Mouse (Mus musculus) lung, embryonic 16.5 days (tissue): Measurements from ENCODE around the gene Prdm16. TPM values are rescaled to one million over a fixed set of nuclear protein-coding genes. Genes with fewer than 3 reads are reported as not detected.

Source experiments
- ATAC-seq: fragments of 200-750 bp; cut with Nextera tagmentation; 2 replicates; pipeline ENCODE4 v1.8.0; 2017; ENCODE audit warnings: low read depth, mild to moderate bottlenecking, moderate library complexity
- H3K27ac ChIP-seq: fragments of 300-500 bp; sonication (generic); 2 replicates; pipeline ENCODE4 v1.5.1; 2014; ENCODE audit warnings: mild to moderate bottlenecking, control low read depth, low read length
- H3K27me3 ChIP-seq: fragments of 300-500 bp; sonication (generic); 2 replicates; pipeline ENCODE4 v1.6.1; 2014; ENCODE audit warnings: low read depth, low read length, mixed read lengths; ENCODE audit not compliant: control insufficient read depth, insufficient read depth
- H3K36me3 ChIP-seq: fragments of 300-500 bp; sonication (generic); 2 replicates; pipeline ENCODE4 v1.6.1; 2014; ENCODE audit warnings: low read length; ENCODE audit not compliant: control insufficient read depth, insufficient read depth
- H3K4me1 ChIP-seq: fragments of 300-500 bp; sonication (generic); replicated peaks from 2 replicates; pipeline ENCODE4 v1.6.1; 2014; ENCODE audit warnings: low read length, mixed read lengths; ENCODE audit not compliant: control insufficient read depth, insufficient read depth
- H3K4me2 ChIP-seq: fragments of 300-500 bp; sonication (generic); 2 replicates; pipeline ENCODE4 v1.6.1; 2014; ENCODE audit warnings: low read depth, low read length, control low read depth
- H3K4me3 ChIP-seq: fragments of 300-500 bp; sonication (generic); 2 replicates; pipeline ENCODE4 v1.5.1; 2014; ENCODE audit warnings: mild to moderate bottlenecking, low read length, control low read depth
- H3K9ac ChIP-seq: fragments of 300-500 bp; sonication (generic); 2 replicates; pipeline ENCODE4 v1.6.1; 2014; ENCODE audit warnings: low read length, control low read depth
- H3K9me3 ChIP-seq: fragments of 300-500 bp; sonication (generic); 2 replicates; pipeline ENCODE4 v1.6.1; 2016; ENCODE audit warnings: low read length; ENCODE audit not compliant: control insufficient read depth
- WGBS: fragments of 180-500 bp; shearing (Covaris S2); extraction: QIAGEN DNeasy Blood & Tissue Kit; methylation state at CpG from one replicate; pipeline ENCODE4 v1.1.7; 2014; 5-methylcytosine and 5-hydroxymethylcytosine counted together
- polyA plus RNA-seq: library from polyadenylated mRNA; unstranded; fragments of >200 nt; fragmentation: Nextera tagmentation; extraction: Ambion mirVana; gene quantifications from 2 replicates; pipeline ENCODE4 v1.2.1, GENCODE M21; 2015

Prdm16 gene
- polyA plus RNA-seq, 1 experiment from 2014 or later = 25.2 TPM

DNA sequence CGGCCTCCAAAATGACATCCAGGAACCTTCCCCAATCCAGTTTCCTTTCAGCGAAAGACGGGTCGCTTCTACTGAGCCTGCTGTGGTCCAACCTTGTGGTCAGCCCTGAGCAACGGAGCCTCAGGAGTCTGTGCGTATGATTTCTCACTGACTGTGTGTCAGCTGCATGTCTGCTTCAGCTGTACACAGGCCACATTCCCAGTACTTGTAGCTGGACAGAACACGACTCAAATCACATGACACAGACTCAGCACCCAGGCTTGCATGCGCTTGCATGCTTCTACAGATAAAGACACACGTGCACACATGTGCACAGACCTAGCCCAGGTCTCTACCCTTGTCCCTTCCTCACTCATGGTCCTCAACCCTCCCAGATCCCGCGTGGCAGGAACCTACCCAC lies 79.5 kb downstream of the Prdm16 start:
- no peak for ATAC-seq
- Histone ChIP-seq H3K9me3 (no peaks in the 10 kb centered on the region), H3K27me3 (no peaks in the 10 kb centered on the region), H3K27ac (no peak overlapping the region), H3K4me3 (no peak overlapping the region), H3K9ac (no peak overlapping the region), H3K4me2 (no peak overlapping the region), H3K4me1 (peaks cover 2% of the 10 kb centered on the region; the same call in 1 of the 2 replicates), H3K36me3 (no peaks in the 10 kb centered on the region)
- 84% methylated on average over 11 of the region's 11 CpGs for WGBS

DNA sequence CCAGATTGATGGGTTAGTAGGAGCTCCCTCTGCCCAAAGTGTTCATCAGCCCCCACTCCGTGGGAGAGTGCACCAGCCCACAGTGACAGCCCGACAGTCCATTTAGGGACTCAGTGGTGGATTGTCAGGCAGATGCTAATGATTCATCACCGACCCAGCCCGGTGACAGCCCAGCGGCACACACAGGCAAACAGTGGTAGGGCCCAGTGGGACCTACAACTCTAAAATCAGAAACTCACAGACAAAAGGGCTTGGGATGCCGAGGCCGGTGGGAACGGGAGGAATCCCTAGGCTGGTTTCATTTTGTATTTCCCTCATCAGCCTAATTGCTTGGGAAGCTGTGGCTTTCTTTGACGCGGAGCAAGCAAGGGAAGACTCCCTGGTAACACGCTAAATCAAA lies 80.3 kb downstream of the Prdm16 start:
- Histone ChIP-seq H3K27me3 (no peaks in the 10 kb centered on the region), H3K27ac (no peak overlapping the region), H3K4me3 (no peak overlapping the region), H3K9me3 (no peaks in the 10 kb centered on the region), H3K9ac (no peak overlapping the region), H3K36me3 (no peaks in the 10 kb centered on the region), H3K4me2 (no peak overlapping the region), H3K4me1 (peaks cover 2% of the 10 kb centered on the region; the same call in 1 of the 2 replicates)
- no peak for ATAC-seq
- 60% methylated on average over 11 of the region's 11 CpGs for WGBS

DNA sequence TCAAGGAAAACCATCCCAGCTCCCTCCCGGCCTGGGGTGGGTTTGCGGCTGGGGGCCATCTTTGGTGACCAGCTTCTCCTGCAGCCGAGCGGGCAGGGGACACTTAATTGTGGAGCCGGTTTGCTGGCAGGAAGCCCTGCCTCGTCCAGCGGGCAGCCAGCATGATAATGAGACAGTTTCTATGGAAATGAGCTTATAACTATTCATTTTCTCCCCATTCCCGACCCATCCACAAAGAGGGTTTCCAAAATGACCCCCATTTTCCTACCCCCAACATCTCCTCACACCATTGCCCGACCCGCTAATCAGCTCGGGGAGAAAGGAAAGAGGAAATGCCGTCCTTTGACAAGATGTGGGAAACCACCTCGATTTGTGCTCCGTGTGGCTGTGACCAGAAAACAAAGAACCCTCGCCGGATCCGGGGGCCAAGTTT lies 86.7 kb downstream of the Prdm16 start:
- H3K9me3 ChIP-seq = no peaks in the 10 kb centered on the region
- no peak for ATAC-seq
- H3K36me3 ChIP-seq = no peaks in the 10 kb centered on the region
- peak overlapping the region; percentile 30; the same call in 1 of the 2 replicates for H3K27ac ChIP-seq
- H3K9ac ChIP-seq = peak overlapping the region; percentile 37
- H3K27me3 ChIP-seq = no peaks in the 10 kb centered on the region; the same call in 1 of the 2 replicates
- WGBS = 26% methylated on average over 17 of the region's 17 CpGs
- H3K4me1 ChIP-seq = peaks cover 14% of the 10 kb centered on the region
- peak overlapping the region; percentile 19 for H3K4me3 ChIP-seq
- peak overlapping the region; percentile 43 for H3K4me2 ChIP-seq

DNA sequence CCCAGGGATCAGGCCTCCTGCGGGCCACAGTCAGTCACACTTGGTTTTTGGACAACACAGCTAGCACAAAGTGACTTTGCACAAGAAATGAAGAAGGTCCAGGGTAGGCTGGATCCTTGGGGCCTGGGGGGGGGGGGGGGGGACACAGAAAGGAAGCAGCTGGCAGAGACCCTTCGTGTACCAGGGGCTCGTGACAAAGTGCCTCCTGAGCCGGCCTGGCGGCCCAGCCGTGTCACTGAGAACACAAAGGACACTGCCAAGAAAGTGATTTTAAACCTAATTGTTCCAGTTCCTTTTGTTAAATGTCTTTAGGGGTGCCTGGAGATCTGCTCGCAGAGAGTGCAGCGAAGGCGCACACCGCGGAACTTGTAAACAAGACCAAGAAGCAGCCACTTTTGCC lies 87.2 kb downstream of the Prdm16 start:
- peak overlapping the region; percentile 30; the same call in 1 of the 2 replicates for H3K27ac ChIP-seq
- WGBS = 47% methylated on average over 11 of the region's 11 CpGs
- H3K27me3 ChIP-seq = no peaks in the 10 kb centered on the region; the same call in 1 of the 2 replicates
- H3K36me3 ChIP-seq = no peaks in the 10 kb centered on the region
- peak overlapping the region; percentile 43 for H3K4me2 ChIP-seq
- no peaks in the 10 kb centered on the region for H3K9me3 ChIP-seq
- no peak for ATAC-seq
- peaks cover 14% of the 10 kb centered on the region for H3K4me1 ChIP-seq
- H3K4me3 ChIP-seq = no peak overlapping the region; the same call in 1 of the 2 replicates
- no peak overlapping the region; the same call in 1 of the 2 replicates for H3K9ac ChIP-seq

DNA sequence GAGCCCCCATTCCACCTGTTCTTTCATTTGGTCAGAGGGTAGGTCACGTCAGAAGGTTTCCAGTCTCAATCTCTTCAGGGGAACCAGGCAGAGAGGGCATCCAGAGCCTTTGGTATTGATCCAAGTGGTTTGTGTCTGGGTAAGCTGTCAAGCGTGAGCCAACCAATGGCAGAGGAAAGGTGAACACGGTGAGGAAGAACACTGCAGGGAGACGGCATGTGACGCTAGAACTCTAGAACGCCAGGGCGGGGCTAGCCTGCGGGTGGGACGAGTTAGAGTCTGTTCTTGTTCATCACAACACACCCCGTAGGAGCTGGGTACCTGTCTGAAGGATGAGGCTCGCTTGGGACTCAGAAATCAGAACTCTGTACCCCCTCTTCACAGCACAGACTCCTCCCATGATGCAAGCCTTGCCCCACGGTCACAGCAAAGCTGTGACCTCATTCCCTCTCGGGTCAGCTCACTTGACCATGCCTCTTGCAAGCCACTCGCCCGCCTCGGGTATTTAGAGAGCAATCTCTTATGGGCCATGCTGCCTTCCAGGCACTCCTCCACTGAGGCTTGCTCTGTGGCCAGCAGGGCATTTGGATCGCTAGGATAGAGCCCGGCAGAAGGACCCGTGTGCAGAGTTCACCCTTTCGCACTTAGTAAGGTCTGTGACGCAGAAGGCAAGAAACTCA lies 89.4 kb downstream of the Prdm16 start:
- Histone ChIP-seq H3K36me3 (no peaks in the 10 kb centered on the region), H3K27ac (no peak overlapping the region), H3K9ac (no peak overlapping the region), H3K4me1 (peaks cover 31% of the 10 kb centered on the region), H3K4me2 (no peak overlapping the region), H3K27me3 (peaks cover 4% of the 10 kb centered on the region), H3K9me3 (no peaks in the 10 kb centered on the region), H3K4me3 (no peak overlapping the region)
- ATAC-seq = no peak
- 71% methylated on average over 21 of the region's 21 CpGs for WGBS

DNA sequence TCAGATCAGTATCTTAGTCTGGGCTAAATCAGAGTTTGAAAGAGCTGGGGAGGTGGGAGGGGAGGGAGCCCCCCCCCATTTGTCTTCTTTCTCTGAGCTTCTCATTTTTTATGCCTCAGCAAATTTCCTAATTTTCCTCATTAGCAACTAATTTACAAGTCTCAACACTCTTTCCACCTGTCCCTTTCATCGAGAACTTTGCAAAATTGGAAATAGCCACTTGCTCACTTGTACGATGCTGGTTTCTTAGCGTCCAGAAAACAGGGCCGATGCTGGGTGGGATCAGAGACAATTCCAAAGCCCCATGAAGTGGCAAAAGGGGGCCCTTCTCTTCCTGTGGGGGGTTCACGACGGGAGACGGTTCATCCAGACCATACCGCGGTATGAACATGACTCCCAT lies 91.4 kb downstream of the Prdm16 start:
- Histone ChIP-seq H3K4me3 (no peak overlapping the region), H3K4me1 (peaks cover 41% of the 10 kb centered on the region), H3K9ac (no peak overlapping the region), H3K27me3 (peaks cover 4% of the 10 kb centered on the region), H3K27ac (no peak overlapping the region), H3K4me2 (no peak overlapping the region), H3K9me3 (no peaks in the 10 kb centered on the region), H3K36me3 (no peaks in the 10 kb centered on the region)
- ATAC-seq = no peak
- 65% methylated on average over 9 of the region's 9 CpGs for WGBS

DNA sequence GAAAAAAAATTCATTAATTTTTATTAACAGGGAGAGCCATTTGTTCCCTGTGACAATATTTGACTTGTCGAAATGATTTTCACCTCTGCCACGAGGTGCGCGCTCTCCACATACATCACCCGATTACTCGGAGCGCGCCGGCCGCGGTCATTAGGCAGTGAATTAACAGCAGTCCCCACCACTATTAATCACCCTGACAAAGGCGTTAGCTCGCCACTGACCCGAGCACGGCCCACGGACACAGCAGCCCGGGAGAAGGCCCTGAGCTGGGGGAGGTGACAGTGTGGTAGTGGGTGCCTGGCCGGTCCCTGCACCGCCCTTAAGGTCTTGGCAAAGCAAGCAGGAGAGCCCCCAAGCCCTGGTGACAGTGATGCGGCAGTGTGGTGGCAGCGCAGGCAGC lies 92.8 kb downstream of the Prdm16 start:
- Histone ChIP-seq H3K36me3 (no peaks in the 10 kb centered on the region), H3K27ac (no peak overlapping the region), H3K27me3 (peaks cover 4% of the 10 kb centered on the region), H3K4me3 (no peak overlapping the region), H3K4me2 (no peak overlapping the region), H3K4me1 (peaks cover 33% of the 10 kb centered on the region), H3K9me3 (no peaks in the 10 kb centered on the region), H3K9ac (no peak overlapping the region)
- no peak for ATAC-seq
- 10% methylated on average over 21 of the region's 21 CpGs for WGBS

DNA sequence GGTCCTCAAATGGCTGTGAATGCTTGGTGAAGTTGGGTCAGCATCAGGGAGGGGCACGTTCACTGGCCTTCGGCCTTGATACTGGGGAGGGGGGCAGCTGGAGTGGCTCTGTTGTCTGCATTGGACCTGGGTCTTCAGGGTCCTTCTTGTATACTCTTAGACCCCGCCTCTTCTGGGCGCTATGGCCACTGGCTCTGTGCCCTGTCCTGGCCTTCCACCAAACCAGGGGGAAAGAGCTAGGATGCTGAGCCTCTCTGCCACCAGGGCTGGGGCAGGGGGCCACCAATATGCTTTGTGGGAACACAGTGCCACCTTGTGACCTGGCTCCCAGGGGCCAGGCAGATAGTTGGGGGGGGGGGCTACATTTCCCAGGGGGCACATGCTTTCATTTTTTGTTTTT lies 93.5 kb downstream of the Prdm16 start:
- ATAC-seq = peak; percentile 31
- Histone ChIP-seq H3K36me3 (no peaks in the 10 kb centered on the region), H3K9me3 (no peaks in the 10 kb centered on the region), H3K4me2 (no peak overlapping the region), H3K4me3 (no peak overlapping the region), H3K27ac (no peak overlapping the region), H3K27me3 (peaks cover 4% of the 10 kb centered on the region), H3K4me1 (peaks cover 33% of the 10 kb centered on the region), H3K9ac (no peak overlapping the region)
- WGBS = 46% methylated on average over 4 of the region's 4 CpGs

DNA sequence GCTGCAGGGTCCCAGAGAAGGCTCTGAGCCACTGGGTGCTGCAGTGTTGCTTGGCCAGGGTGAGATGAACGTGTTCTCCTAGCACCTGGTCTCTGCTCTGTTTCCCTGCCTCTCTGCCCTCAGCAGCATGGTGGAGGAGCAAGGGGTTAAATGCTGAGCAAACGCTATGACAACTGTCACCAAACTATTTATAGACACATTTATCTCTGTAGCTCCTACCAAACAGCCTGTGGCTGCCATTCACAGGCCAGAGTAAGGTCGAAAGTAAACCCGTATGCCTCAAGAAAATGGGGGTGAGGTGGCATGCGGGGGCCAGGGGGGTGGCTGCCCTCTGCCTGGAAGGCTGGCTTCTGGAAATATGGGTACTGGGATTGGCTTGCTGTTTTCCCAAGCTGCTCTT lies 94.1 kb downstream of the Prdm16 start:
- Histone ChIP-seq H3K4me3 (no peak overlapping the region), H3K9me3 (no peaks in the 10 kb centered on the region), H3K36me3 (no peaks in the 10 kb centered on the region), H3K9ac (peak overlapping the region; percentile 26; the same call in 1 of the 2 replicates), H3K27me3 (peaks cover 4% of the 10 kb centered on the region), H3K4me2 (no peak overlapping the region), H3K27ac (peak overlapping the region; percentile 44; the same call in 1 of the 2 replicates), H3K4me1 (peaks cover 33% of the 10 kb centered on the region)
- no peak for ATAC-seq
- WGBS = 40% methylated on average over 5 of the region's 5 CpGs
